Mouse (Mus musculus): ENCODE results near the gene Tnpo1. TPM values are rescaled to one million over a fixed set of nuclear protein-coding genes. Genes with fewer than 3 reads are reported as not detected.

Tnpo1 gene
- 10 to 100 TPM; 71.9 to 73.1 TPM for total RNA-seq (2021)

GRCm38 (mm10) chr13:98926213-98926957 is at the start of gene Tnpo1:
Gene Tnpo1, minus strand, starts transcription at chr13:98926384.
- DNase-seq: peak; percentile 93 to 96
- intact Hi-C loops (cut with DNase I): loop anchor here (2.0 to 10.0 kb wide), 3 partner anchors 52 to 166 kb away; no protein-coding TSS in a partner anchor

- no peak for DNase-seq
- intact Hi-C loops (cut with DNase I): no loop called here
These were observed 45.9 kb upstream of the Tnpo1 start for GRCm38 (mm10) chr13:98972090-98972489.

- DNase-seq: no peak
- intact Hi-C loops (cut with DNase I): no loop called here
These were observed 45.5 kb upstream of the Tnpo1 start for GRCm38 (mm10) chr13:98971641-98972040.

GRCm38 (mm10) chr13:98968517-98968916 is 42.3 kb upstream of the Tnpo1 start:
- intact Hi-C loops (cut with DNase I): no loop called here
- DNase-seq: no peak

DNA sequence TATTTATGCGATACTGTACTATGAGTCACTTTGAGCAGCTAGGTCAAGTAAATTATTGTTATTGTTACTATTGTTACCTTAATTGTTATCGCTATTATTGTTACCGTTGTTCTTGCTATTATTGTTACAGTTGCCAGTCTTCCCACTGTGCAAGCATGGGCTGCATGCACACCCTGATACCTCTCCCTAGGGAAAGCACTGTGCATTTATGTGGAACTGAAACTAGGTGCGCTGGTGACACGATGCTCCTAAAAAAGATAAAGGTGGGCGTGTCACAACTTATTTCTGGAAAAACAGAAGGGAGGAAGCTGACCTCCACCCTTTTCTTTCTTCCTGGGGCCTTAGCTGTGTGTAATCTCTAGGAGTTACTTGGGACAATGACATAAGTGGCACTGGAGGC is 41.8 kb upstream of the Tnpo1 start:
- intact Hi-C loops (cut with DNase I): no loop called here
- no peak for DNase-seq

DNA sequence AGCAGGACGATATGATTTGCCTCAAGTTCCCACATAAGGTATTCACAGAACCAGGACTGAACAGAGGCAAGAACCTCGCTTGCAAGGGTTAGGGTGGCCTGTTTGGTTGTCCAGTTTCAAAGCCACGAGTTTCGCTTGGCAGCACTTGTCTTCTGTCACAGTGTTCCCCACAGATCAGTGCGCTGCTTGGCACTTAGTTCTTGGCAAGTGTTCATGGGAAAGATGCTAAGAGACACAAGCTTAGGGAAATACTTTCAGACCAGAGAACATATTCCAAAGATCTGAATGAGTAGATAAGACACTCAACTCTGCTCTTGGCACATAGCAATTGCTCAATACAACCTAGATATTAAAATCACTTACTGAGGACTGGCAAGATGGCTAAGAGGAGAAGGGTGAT is 40.4 kb upstream of the Tnpo1 start:
- DNase-seq: no peak
- intact Hi-C loops (cut with DNase I): no loop called here

DNA sequence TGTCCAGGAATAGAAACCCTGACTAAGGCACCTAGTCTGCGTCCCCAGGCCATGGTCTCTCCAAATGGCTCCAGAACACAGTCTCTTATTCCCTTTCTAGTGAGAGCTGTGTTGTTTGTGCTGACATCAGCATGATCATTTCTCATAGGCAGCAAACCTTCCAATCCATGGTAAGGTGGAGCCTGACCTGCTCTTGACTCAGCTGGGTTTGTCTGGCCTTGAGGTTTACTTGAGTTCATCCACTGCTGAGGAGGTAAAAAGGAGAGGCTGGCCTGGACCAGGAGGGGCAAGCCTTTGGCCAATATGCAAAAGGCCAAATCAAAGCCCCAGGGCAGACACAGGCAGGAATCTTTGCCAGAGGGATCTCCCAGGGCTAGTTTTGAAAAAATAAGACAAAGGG is 37.4 kb upstream of the Tnpo1 start:
- DNase-seq: no peak
- intact Hi-C loops (cut with DNase I): no loop called here

- DNase-seq: no peak
- intact Hi-C loops (cut with DNase I): no loop called here
These were observed 32.0 kb upstream of the Tnpo1 start for GRCm38 (mm10) chr13:98958177-98958576.

- no peak for DNase-seq
- intact Hi-C loops (cut with DNase I): no loop called here
These were observed 30.0 kb upstream of the Tnpo1 start for GRCm38 (mm10) chr13:98956209-98956608.

GRCm38 (mm10) chr13:98955676-98956075 is 29.5 kb upstream of the Tnpo1 start:
- intact Hi-C loops (cut with DNase I): no loop called here
- DNase-seq: no peak

- DNase-seq: peak; percentile 18 to 24
- intact Hi-C loops (cut with DNase I): no loop called here
These were observed 29.0 kb upstream of the Tnpo1 start for GRCm38 (mm10) chr13:98955226-98955625.

DNA sequence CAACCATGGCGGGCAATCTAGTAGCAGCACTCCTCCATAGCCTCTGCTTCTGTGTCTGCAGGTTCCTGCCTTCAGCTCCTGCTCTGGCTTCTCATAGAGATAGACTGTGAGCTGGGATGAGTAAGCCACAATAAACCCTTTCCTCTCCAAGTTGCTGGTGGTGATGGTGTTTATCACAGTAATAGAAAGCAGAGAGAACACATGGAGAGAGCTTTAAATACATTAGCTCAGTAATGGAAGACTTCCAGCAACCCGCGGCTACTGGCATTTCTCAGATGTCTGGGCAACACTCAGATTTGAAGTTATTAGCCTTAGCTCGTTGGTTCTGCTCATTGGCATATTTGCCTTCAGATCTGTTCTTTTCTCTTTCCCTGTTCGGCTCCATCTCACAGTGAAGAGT is 27.6 kb upstream of the Tnpo1 start:
- intact Hi-C loops (cut with DNase I): no loop called here
- no peak for DNase-seq

- DNase-seq: no peak
- intact Hi-C loops (cut with DNase I): no loop called here
These were observed 25.8 kb upstream of the Tnpo1 start for GRCm38 (mm10) chr13:98951951-98952350.

- no peak for DNase-seq
- intact Hi-C loops (cut with DNase I): no loop called here
These were observed 22.0 kb upstream of the Tnpo1 start for GRCm38 (mm10) chr13:98948146-98948545.

GRCm38 (mm10) chr13:98946434-98946833 is 20.2 kb upstream of the Tnpo1 start:
- DNase-seq: no peak
- intact Hi-C loops (cut with DNase I): no loop called here

DNA sequence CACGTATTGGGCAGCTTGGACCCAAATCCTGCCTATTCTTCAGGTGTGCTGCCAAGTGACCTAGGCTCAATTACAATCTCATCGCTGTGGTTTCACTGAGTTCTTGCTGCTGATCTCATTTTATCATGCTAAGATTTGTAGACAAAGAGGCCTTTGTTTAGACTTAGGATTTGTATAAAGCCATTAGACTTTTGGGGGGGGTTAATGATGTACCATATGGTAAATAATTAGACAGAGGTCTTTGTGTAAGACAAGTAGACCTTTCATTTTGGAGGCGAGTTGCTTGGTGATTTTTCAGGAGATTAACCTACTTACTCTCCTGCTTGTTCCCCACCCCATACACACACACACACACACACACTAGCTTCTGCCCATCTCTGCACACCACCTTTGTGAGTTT is 19.7 kb upstream of the Tnpo1 start:
- intact Hi-C loops (cut with DNase I): no loop called here
- DNase-seq: no peak

DNA sequence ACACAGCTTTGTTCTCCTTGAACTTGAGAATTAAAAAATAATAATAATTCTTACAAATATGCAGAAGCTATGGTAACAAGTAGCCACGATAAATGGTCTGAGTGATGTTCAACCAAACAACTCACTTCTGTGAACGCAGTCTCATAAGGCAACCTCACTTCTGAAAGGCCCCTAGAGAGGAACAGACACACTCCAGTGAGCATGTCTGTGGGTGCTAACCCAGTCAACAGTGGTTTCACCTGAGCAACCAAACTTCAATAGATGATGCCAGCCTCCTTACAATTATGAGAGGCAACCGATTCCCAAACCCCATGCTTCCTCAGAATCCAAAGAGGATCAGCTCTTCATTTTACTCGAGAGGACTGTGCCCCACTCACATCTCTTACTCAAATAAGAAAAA is 19.2 kb upstream of the Tnpo1 start:
- intact Hi-C loops (cut with DNase I): no loop called here

GRCm38 (mm10) chr13:98944620-98945081 is 18.5 kb upstream of the Tnpo1 start:
- peak in 1 of 2 experiments; percentile 54 for DNase-seq
- intact Hi-C loops (cut with DNase I): no loop called here

More for the DNA sequence above, 19.2 kb upstream of the Tnpo1 start:
- DNase-seq: no peak

GRCm38 (mm10) chr13:98942360-98942759 is 16.2 kb upstream of the Tnpo1 start:
- DNase-seq: no peak
- intact Hi-C loops (cut with DNase I): no loop called here

GRCm38 (mm10) chr13:98941829-98942343 is 15.7 kb upstream of the Tnpo1 start:
- intact Hi-C loops (cut with DNase I): no loop called here
- no peak for DNase-seq

DNA sequence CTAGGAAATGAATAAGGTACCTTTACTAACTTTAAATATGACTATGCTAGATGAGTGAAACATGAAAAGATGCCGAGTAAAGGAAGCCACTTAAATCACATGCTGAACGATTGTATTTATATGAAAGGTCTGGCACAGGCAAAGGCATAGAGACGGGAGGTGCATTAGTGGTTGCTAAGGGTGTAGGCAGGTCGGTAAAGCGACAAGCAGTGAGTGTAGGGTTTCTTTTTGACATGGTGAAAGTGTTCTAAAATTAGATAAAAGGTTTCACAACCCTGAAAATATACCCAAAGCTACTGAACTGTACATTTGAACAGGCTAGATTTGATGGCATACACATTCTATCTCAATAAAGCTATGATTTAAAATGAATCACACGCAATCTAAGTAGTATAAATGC is 10.9 kb upstream of the Tnpo1 start:
- DNase-seq: no peak
- intact Hi-C loops (cut with DNase I): no loop called here

GRCm38 (mm10) chr13:98928908-98929307 is 2.7 kb upstream of the Tnpo1 start:
- intact Hi-C loops (cut with DNase I): loop anchor here (5.0 to 10.0 kb wide), 2 partner anchors 54 to 117 kb away; no protein-coding TSS in a partner anchor
- no peak for DNase-seq

Data from heart, postnatal 36 days (tissue).